Mouse (Mus musculus) intestine, postnatal 0 days (tissue): ENCODE data around the gene Rad23a. TPM values are rescaled to one million over a fixed set of nuclear protein-coding genes. Genes with fewer than 3 reads are reported as not detected.

Experiments
- ATAC-seq: fragments of 200-750 bp; cut with Nextera tagmentation; 2 replicates; pipeline ENCODE4 v1.8.0; 2017; ENCODE audit warnings: mild to moderate bottlenecking, moderate TSS enrichment, moderate library complexity
- H3K27ac ChIP-seq: fragments of 300-500 bp; sonication (generic); 2 replicates; pipeline ENCODE4 v1.5.1; 2014; ENCODE audit warnings: mild to moderate bottlenecking, low read depth, low read length, moderate library complexity
- H3K27me3 ChIP-seq: fragments of 300-500 bp; sonication (generic); replicated peaks from 2 replicates; pipeline ENCODE4 v1.6.1; 2014; ENCODE audit warnings: low read length, mixed read lengths; ENCODE audit not compliant: control insufficient read depth, insufficient read depth
- H3K36me3 ChIP-seq: fragments of 300-500 bp; sonication (generic); 2 replicates; pipeline ENCODE4 v1.6.1; 2014; ENCODE audit warnings: mild to moderate bottlenecking, moderate library complexity; ENCODE audit not compliant: control insufficient read depth, insufficient read depth
- H3K4me1 ChIP-seq: fragments of 300-500 bp; sonication (generic); replicated peaks from 2 replicates; pipeline ENCODE4 v1.6.1; 2014; ENCODE audit warnings: antibody characterized with exemption, low read length, mixed read lengths; ENCODE audit not compliant: control insufficient read depth, insufficient read depth
- H3K4me2 ChIP-seq: fragments of 300-500 bp; sonication (generic); replicated peaks from 2 replicates; pipeline ENCODE4 v1.6.1; 2014; ENCODE audit warnings: low read depth, mild to moderate bottlenecking, moderate library complexity
- H3K4me3 ChIP-seq: fragments of 300-500 bp; sonication (generic); 2 replicates; pipeline ENCODE4 v1.5.1; 2014; ENCODE audit warnings: low read depth, low read length
- H3K9ac ChIP-seq: fragments of 300-500 bp; sonication (generic); 2 replicates; pipeline ENCODE4 v1.6.1; 2014; ENCODE audit warnings: mild to moderate bottlenecking, low read depth, low read length
- H3K9me3 ChIP-seq: fragments of 300-500 bp; sonication (generic); 2 replicates; pipeline ENCODE4 v1.6.1; 2016; ENCODE audit warnings: mixed run types; ENCODE audit not compliant: control insufficient read depth
- CTCF ChIP-seq: sonication (generic); IDR thresholded peaks from 2 replicates; pipeline ENCODE4 v1.5.1; 2016; ENCODE audit warnings: low read depth, mild to moderate bottlenecking, control low read depth, antibody characterized with exemption, moderate library complexity
- WGBS: fragments of 180-500 bp; shearing (Covaris S2); extraction: QIAGEN DNeasy Blood & Tissue Kit; methylation state at CpG from one replicate; pipeline ENCODE4 v1.1.7; 2014; 5-methylcytosine and 5-hydroxymethylcytosine counted together
- microRNA-seq: library from miRNA; unstranded; fragments of <30 nt; microRNA quantifications from one replicate; pipeline ENCODE4, GENCODE M21; 2016
- polyA plus RNA-seq: library from polyadenylated mRNA; unstranded; fragments of >200 nt; fragmentation: Nextera tagmentation; extraction: Ambion mirVana; gene quantifications from 2 replicates; pipeline ENCODE4 v1.2.1, GENCODE M21; 2015

Gene Rad23a
- polyA plus RNA-seq, 1 experiment from 2014 or later: 67.8 TPM

DNA sequence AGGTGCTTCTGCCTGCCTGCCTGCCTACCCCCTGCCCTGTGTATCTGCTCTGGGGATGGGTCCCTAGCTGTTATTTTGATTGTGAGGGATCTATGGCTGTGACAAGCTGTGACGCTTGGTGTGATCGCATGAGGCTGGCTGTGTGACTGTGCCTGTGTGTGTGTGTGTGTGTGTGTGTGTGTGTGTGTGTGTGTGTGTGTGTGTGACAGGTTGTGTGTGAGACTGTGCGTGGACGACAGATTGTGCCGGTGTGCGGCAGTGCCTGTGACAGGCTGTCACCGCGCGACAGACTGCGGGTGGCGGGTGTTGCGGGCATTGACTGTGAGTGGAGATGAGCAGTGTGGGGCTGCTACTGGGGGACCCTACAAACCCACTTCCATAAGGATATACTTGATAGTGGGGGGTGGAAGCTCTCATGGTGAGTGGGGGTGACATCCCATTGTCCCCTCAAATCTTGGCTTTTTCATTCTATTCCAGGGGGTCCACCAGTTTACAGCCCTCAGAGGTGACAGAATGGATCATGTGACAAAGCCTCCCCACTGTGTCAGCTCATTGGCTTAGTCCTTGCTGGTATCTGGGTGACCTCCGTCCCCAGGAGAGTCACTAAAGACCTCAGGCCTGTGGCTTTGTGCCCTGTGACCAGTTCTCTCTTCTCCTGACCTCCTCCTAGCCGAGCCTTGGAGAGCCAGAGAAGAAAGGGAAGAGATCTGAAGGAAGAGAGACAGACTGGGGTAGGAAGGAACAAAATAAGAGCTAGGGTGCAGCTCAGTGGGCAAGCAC, 52.8 kb downstream of the Rad23a start:
- ATAC-seq: no peak
- H3K36me3 ChIP-seq: no peaks in the 10 kb centered on the region
- H3K27me3 ChIP-seq: peaks cover 73% of the 10 kb centered on the region
- H3K9ac ChIP-seq: no peak overlapping the region
- H3K9me3 ChIP-seq: no peaks in the 10 kb centered on the region
- H3K4me1 ChIP-seq: no peaks in the 10 kb centered on the region
- H3K27ac ChIP-seq: no peak overlapping the region
- no peak for TF ChIP-seq CTCF
- H3K4me2 ChIP-seq: no peak overlapping the region
- H3K4me3 ChIP-seq: no peak overlapping the region
- 33% methylated on average over 14 of the region's 14 CpGs for WGBS

DNA sequence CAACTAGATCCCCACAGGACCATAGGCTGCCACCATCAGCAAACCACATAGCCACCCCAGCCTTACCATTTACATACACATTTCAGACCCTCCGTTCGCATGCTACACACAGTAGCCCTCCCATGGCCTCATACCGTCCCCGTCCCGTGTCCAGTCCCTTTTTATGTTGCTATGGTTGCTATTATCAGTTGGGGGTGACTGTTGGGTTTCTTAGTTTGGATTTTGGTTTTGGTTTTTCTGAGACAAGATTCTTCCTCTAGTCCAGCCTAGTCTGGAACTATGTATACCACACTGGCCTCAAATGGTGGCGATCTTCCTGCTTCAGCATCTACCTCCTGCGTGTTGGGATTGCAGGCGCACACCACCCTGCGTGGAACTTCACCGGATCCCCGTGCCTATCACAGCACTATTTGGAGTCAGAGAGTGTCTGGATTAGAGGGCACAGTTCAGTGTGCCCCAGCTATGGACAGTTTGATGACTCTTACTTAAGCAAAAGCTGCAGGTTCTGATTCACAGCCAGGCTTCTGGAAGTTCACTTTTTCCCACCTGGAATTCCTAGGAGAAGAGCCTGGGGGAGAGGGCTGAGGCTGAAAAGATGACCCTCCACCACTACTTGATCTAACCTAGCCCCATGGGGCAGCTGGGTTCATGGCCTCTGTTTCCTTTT, 53.5 kb downstream of the Rad23a start:
- Histone ChIP-seq H3K4me1 (no peaks in the 10 kb centered on the region), H3K27ac (no peak overlapping the region), H3K4me3 (no peak overlapping the region), H3K4me2 (no peak overlapping the region), H3K9me3 (no peaks in the 10 kb centered on the region), H3K27me3 (peaks cover 78% of the 10 kb centered on the region), H3K36me3 (no peaks in the 10 kb centered on the region), H3K9ac (no peak overlapping the region)
- no peak for TF ChIP-seq CTCF
- ATAC-seq: no peak
- WGBS: 19% methylated on average over 11 of the region's 11 CpGs

- Histone ChIP-seq H3K27ac (no peak overlapping the region), H3K27me3 (peaks cover 84% of the 10 kb centered on the region), H3K4me1 (no peaks in the 10 kb centered on the region), H3K4me2 (no peak overlapping the region), H3K4me3 (no peak overlapping the region), H3K36me3 (no peaks in the 10 kb centered on the region), H3K9ac (no peak overlapping the region), H3K9me3 (no peaks in the 10 kb centered on the region)
- 14% methylated on average over 38 of the region's 38 CpGs for WGBS
- TF ChIP-seq CTCF: no peak
- ATAC-seq: no peak
Observed at GRCm38 (mm10) chr8:84785756-84786677, 54.4 kb downstream of the Rad23a start.

DNA sequence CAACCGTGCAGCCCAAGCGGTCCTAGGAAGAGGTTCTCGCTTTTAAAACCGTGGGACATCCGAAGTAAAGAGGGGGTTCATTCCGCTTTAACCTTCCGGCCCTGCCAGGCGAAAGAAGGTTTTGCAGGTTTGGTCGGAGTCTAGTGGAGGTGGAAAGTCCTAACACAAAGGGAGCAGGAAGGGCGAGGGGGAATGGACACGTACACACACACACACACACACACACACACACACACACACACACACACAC, 55.0 kb downstream of the Rad23a start:
- Histone ChIP-seq H3K27ac (no peak overlapping the region), H3K27me3 (peaks cover 78% of the 10 kb centered on the region), H3K4me1 (no peaks in the 10 kb centered on the region), H3K9me3 (no peaks in the 10 kb centered on the region), H3K4me3 (no peak overlapping the region), H3K9ac (no peak overlapping the region), H3K36me3 (no peaks in the 10 kb centered on the region), H3K4me2 (no peak overlapping the region)
- 20% methylated on average over 11 of the region's 11 CpGs for WGBS
- ATAC-seq: no peak
- no peak for TF ChIP-seq CTCF

- no peak for ATAC-seq
- TF ChIP-seq CTCF: no peak
- Histone ChIP-seq H3K9me3 (no peaks in the 10 kb centered on the region), H3K4me2 (peak overlapping the region; percentile 13; the same call in 1 of the 2 replicates), H3K27me3 (peaks cover 74% of the 10 kb centered on the region), H3K36me3 (no peaks in the 10 kb centered on the region), H3K4me1 (no peaks in the 10 kb centered on the region), H3K4me3 (peak overlapping the region; percentile 9; the same call in 1 of the 2 replicates), H3K9ac (no peak overlapping the region), H3K27ac (no peak overlapping the region)
- 8% methylated on average over 48 of the region's 48 CpGs for whole genome bisulfite sequencing
Observed at GRCm38 (mm10) chr8:84784681-84785505, 55.6 kb downstream of the Rad23a start.

Small RNA genes within 50 kb of the gene (microRNA-seq; reads per million reads assigned to microRNA genes)
- gene Mir7069: 1.6 reads per million

Other genes starting within 250 kb of the Rad23a start
- 77.3 and 79.4 TPM in 2 replicates for gene Ier2, start 177.8 kb downstream of the Rad23a start, polyA plus RNA-seq
- gene Trmt1, start 154.4 kb downstream of the Rad23a start, polyA plus RNA-seq: 22.3 and 23.7 TPM in 2 replicates
- gene Nacc1, start 152.8 kb downstream of the Rad23a start, polyA plus RNA-seq: 9.3 and 9.8 TPM in 2 replicates
- gene Lyl1, start 139.2 kb downstream of the Rad23a start, polyA plus RNA-seq: 3.5 and 3.9 TPM in 2 replicates
- 1.0 and 1.5 TPM in 2 replicates for gene G430095P16Rik, start 117.7 kb downstream of the Rad23a start, polyA plus RNA-seq
- 11.2 and 12.0 TPM in 2 replicates for gene Nfix, start 40.3 kb downstream of the Rad23a start, polyA plus RNA-seq
- 1.9 and 2.2 TPM in 2 replicates for gene Dand5, start 17.8 kb downstream of the Rad23a start, polyA plus RNA-seq
- gene Gadd45gip1, start 9.1 kb downstream of the Rad23a start, polyA plus RNA-seq: 36.3 and 37.6 TPM in 2 replicates
- gene Calr, start 6.3 kb upstream of the Rad23a start, polyA plus RNA-seq: 474 and 507 TPM in 2 replicates
- gene Farsa, start 16.3 kb upstream of the Rad23a start, polyA plus RNA-seq: 27.3 and 28.3 TPM in 2 replicates
- 27.1 and 32.7 TPM in 2 replicates for gene Syce2, start 31.4 kb upstream of the Rad23a start, polyA plus RNA-seq
- gene Gcdh, start 53.3 kb upstream of the Rad23a start, polyA plus RNA-seq: 15.3 and 15.5 TPM in 2 replicates
- gene Klf1, start 61.3 kb upstream of the Rad23a start, polyA plus RNA-seq: 0.56 and 0.63 TPM in 2 replicates
- gene Dnase2a, start 67.9 kb upstream of the Rad23a start, polyA plus RNA-seq: 8.9 and 11.0 TPM in 2 replicates
- 1.1 TPM in 2 replicates for gene Mast1, start 96.7 kb upstream of the Rad23a start, polyA plus RNA-seq
- 0.12 TPM in 2 replicates for gene Rtbdn, start 106.3 kb upstream of the Rad23a start, polyA plus RNA-seq
- 1.3 and 2.1 TPM in 2 replicates for gene Gm49661, start 128.8 kb upstream of the Rad23a start, polyA plus RNA-seq
- 313 and 319 TPM in 2 replicates for gene Prdx2, start 128.9 kb upstream of the Rad23a start, polyA plus RNA-seq
- 53.2 and 57.6 TPM in 2 replicates for gene Rnaseh2a, start 129.1 kb upstream of the Rad23a start, polyA plus RNA-seq
- gene Junb, start 138.1 kb upstream of the Rad23a start, polyA plus RNA-seq: 42.8 and 47.6 TPM in 2 replicates
- gene Hook2, start 149.9 kb upstream of the Rad23a start, polyA plus RNA-seq: 68.6 and 75.4 TPM in 2 replicates
- 0.66 TPM in 1 of 2 replicates, not detected in the other for gene Best2, start 173.9 kb upstream of the Rad23a start, polyA plus RNA-seq
- 98.4 and 105 TPM in 2 replicates for gene Asna1, start 184.6 kb upstream of the Rad23a start, polyA plus RNA-seq
- 121 and 122 TPM in 2 replicates for gene Trir, start 186.2 kb upstream of the Rad23a start, polyA plus RNA-seq
- 9.8 and 10.9 TPM in 2 replicates for gene Tnpo2, start 196.2 kb upstream of the Rad23a start, polyA plus RNA-seq
- 22.1 and 25.8 TPM in 2 replicates for gene Fbxw9, start 219.4 kb upstream of the Rad23a start, polyA plus RNA-seq
- 0.60 TPM in 1 of 2 replicates, not detected in the other for gene Gm5741, start 227.3 kb upstream of the Rad23a start, polyA plus RNA-seq
- gene Dhps, start 231.1 kb upstream of the Rad23a start, polyA plus RNA-seq: 46.6 and 54.9 TPM in 2 replicates
- 93.1 and 93.6 TPM in 2 replicates for gene Wdr83os, start 240.1 kb upstream of the Rad23a start, polyA plus RNA-seq
- 23.0 and 25.5 TPM in 2 replicates for gene Wdr83, start 240.6 kb upstream of the Rad23a start, polyA plus RNA-seq
- 80.9 and 87.5 TPM in 2 replicates for gene Man2b1, start 242.6 kb upstream of the Rad23a start, polyA plus RNA-seq